Mouse (Mus musculus) heart, adult 8-10 months (tissue): ENCODE data around the gene Gjc2. TPM values are rescaled to one million over a fixed set of nuclear protein-coding genes. Genes with fewer than 3 reads are reported as not detected.
"Not testable (repeated sequence)": the region's sequence is repeated elsewhere in the genome, so short reads cannot be mapped to it uniquely, and the experiment has no call there.

Experiments
- DNase-seq: peaks from one replicate; pipeline ENCODE4 v3.0.0; 2022; ENCODE audit warnings: low spot score
- total RNA-seq, 4 experiments: library from RNA; stranded (reverse); gene quantifications; 2 replicates each; pipeline ENCODE4 v1.2.4; 2022

Gjc2 gene
- total RNA-seq = under 1 TPM; 0.62 to 0.82 (median 0.63) TPM

GRCm38 (mm10) chr11:59182864-59183331, at the start of gene Gjc2:
TSS of gene Gjc2 (minus strand) at chr11:59183213.
- DNase-seq = peak; percentile 68

DNA sequence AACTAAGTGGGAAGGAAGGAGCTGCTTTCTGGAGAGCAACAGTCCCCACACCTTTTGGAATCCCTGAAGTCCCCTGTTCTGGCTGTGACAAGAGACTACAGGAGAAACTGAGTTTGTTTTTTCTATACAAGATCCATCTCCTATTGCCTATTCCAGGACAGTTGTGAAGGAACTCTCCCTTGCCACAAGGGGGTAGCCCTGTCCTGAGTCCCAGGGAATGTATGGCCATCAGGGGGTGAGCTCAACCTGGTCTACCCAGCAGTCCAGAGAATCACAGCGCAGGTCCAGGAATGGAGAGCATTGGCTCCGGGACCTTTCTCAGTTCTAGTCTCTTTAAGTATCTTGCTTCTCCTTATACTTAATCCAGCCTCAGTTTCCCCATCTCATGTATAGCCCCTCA, 49.8 kb upstream of the Gjc2 start:
- no peak for DNase-seq

DNA sequence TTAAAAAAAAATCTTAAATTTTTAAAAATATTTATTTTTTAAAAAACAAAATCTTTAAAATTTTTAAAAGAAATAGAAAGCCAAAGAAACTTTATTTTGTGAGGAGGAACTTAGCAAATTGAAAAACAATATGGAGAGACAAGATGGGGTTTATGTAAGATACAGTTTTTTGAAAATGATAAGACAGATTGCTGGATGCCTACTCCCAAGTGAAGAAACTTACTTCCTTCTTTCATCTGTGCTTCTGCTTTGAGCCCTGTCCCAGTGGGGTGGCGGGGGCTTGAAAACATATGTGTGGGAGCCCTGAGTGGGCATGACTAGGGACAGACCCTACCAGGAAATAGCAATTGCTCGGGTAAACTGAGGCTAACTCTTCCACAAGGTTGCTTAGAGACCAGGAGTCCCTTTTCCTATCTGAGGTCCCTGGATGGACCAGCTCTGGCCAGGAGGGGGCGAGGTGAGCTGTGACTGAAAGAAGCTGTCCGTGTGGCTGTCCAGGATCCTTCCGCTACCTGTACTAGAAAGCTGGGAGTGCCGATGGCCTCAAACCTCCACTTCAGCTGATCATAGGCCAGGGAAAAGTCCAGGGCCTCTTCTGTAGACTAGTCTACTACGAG, 47.2 kb upstream of the Gjc2 start:
- DNase-seq = peak; percentile 56

GRCm38 (mm10) chr11:59228122-59228953, 45.3 kb upstream of the Gjc2 start, which contains the start of gene Arf1:
TSS of gene Arf1 (minus strand) at chr11:59228270.
- peak; percentile 95 for DNase-seq

DNA sequence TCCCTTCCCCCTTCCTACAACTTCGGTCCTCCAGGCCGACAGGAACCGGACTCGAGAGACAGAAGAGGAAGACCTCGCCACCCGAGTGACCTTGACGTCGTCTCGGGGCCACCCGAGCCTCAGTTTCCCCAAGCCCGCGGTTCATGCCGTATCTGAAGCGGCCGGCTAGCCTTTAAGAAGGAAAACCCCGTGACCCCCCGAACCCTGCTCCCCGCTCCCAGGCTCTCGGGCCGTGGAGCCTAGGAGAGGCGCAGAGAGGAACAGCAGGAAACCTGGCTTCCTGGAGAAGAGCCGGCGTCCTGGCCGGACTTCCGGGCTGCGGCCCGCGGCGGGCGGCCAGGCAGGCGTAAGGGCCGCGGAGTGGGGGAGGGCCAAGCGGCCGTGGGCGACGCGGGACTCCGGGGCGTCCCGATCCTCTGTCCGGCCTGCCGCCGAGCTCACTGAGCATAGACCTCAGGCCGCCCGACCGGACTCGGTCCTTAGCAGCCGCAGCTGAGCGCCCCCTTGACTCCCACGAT, 44.6 kb upstream of the Gjc2 start:
- DNase-seq = no peak

GRCm38 (mm10) chr11:59226787-59227603, 44.0 kb upstream of the Gjc2 start:
- no peak for DNase-seq

DNA sequence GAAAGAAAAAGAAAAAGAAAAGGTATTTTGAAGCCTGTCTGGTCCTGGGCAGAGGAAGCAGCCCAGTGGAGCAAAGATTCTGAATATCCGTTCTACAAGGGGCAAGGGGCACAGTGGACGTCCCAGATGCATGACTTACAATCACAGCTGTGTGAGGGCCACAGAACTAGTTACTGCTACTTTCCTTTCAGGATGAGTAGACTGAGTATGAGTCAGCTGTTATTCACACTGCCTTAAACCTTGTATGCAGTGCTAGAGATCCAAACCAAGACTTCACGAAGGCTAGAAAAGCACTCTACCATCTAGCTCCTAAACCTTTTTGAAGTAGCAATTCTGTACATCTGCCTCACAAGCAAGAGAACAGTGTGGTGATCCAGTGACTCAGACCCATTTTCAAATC, 43.2 kb upstream of the Gjc2 start:
- DNase-seq = no peak

DNA sequence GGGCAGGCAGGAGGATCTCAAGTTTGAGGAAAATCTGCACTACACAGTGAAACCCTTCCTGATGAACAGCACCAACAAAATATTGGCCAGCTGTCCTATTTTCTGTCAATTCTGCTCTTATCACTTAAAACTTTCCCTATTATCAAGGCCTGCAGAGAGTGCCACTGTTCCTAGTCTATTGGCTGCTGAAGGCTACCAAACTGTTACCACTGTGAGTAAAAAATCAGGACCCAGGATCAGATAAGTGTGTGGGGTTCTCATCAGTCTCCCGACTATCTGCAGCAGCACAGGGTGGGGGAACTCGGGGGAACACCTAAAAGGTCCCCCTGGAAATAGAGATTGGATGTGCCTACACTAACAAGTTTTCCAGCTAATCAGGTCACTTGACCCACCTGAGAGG, 42.2 kb upstream of the Gjc2 start:
- no peak for DNase-seq

DNA sequence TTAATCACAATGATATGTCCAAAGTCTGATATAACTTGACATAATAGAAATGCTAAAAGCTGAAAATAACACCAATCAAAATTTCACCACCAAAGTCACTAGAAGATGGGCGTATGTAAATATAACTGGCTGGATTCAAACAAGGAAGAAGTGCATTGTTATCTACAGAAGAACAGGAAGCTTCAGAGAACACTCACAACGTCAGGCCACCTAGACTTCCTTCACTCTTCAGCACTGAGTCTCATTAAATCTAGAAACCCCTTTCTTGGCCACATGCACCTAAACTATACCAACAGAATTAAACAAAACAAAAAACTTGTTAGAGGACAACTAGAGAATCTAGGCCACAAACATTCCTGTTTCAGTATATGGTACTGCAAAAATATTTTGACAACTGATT, 41.5 kb upstream of the Gjc2 start:
- no peak for DNase-seq

GRCm38 (mm10) chr11:59224025-59224424, 41.0 kb upstream of the Gjc2 start:
- DNase-seq = no peak

- no peak for DNase-seq
These were observed 39.3 kb upstream of the Gjc2 start for GRCm38 (mm10) chr11:59222306-59222705.

DNA sequence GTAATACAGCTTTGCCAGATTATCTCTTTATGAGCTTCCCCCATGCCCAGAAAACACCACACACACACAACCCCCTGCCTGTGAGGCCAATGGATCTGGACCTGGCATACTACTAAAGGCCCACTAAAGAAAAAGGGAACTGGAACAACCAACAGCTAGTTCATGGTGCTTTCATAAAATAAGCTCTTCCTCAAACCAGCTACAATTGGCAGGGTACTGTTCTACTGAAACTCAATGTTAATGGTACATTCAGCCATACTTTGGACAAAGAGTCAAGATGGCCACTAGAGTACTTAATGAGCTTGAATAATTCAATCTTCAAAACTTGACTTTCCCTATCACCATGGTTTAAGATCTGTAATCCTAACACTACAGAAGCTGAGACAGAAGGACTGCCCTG, 38.6 kb upstream of the Gjc2 start:
- no peak for DNase-seq

- DNase-seq = no peak
These were observed 36.1 kb upstream of the Gjc2 start for GRCm38 (mm10) chr11:59219064-59219463.

DNA sequence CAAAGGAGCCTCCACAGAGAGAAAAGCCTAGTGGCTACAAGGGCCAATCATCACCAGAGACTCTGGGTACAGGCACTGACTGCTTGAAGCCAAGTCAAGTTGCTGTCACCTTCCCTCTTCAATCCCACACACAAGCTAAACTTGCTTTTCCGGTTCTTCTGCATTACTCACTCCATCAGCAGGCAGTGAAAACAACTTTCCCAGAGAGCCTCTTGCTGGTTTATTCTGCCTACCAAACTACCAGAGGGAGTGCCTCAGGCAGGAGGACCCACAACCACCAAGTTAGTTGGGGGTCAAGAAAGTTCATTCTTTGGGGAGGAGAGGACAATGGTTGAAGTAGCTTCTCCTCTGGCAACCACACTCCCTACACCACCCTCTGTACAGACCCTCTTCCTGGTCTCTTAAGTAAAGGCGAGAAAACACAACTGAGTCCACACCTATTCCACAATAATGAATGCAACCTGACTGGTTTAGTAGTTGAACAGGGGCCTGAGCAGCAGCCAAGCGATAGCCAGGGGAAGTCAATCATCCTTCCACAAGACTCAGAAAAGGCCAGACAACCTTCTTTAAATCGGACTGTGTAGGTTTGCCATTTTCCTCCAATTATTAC, 35.5 kb upstream of the Gjc2 start:
- DNase-seq = no peak

DNA sequence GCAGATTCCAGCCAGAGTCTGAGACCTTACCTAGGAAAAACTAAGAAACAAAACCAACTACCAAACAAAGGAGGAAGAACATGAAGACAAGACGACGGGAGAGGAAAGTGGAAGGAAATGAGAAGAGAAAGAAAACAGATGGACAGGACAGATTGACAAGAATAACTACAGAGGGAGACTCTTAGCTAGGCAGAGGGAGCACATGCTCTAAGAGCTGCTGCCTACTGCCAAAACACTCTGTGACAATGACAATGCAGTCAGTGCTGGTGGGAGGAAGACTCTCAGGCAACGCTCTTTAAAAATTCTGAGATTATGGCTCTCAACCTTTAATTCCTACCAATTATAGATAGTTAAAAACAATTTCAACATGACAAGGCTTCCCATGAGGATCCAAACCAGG, 33.9 kb upstream of the Gjc2 start:
- DNase-seq = no peak

GRCm38 (mm10) chr11:59212892-59213494, 30.0 kb upstream of the Gjc2 start:
- no peak for DNase-seq

DNA sequence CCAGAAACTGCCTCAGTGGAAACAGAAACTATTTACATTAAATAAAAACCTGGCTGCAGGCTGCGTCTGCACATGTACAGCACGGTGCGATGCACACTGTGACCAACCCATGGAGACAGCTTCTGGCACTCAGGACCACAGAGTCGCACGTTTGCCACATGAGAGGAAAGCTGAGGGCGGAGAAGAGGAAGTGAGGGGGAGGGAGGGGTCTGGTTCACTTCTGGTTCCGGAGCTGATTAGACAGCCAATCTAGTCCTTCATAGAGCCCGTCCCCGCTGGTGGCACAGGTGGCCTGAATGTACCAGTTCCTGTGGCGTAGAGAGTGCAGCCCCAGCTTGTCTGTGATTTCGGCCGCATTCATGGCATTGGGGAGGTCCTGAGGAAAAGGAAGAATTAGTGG, 29.3 kb upstream of the Gjc2 start:
- DNase-seq = not testable (repeated sequence)

DNA sequence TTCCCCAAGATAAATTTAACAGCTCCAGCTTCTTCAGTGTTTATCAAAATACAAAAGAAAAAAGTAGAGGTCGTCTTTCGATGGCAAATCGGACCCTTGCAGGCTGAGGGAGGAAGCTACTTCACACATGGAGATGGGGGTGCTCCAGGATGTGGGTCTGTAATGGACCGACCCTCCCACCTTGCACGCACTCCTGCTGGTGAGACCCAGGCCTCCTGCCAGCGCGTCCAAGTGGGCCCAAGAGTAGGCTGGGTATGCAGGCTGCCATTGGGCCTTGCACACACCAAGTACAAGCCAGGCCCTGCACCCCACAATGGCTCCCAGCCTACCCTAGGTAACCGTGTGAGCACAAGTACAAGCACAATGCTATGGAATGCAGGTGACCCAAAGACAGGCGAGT, 28.5 kb upstream of the Gjc2 start:
- DNase-seq = not testable (repeated sequence)

DNA sequence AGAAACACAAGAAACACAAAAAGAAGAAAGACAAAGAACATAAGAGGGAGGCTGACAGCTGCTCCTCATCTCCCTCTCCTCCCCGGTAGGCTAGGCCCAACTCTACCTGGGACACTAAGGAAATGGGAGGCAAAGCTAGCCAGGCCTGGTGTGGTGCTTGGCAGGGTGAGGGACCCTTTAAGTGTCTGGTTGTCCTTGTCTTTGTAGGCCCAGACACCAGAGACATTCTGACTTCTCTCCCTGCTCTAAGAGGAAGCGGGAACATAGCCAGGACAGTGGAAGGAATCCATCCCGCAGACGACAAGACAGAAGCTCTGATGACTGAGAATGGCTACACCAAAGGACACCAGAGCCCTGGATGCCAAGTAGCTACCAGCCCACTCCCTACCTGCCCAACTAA, 27.0 kb upstream of the Gjc2 start:
- no peak for DNase-seq

- DNase-seq = no peak
These were observed 26.6 kb upstream of the Gjc2 start for GRCm38 (mm10) chr11:59209580-59209979.

- DNase-seq = peak; percentile 57
These were observed 26.0 kb upstream of the Gjc2 start for GRCm38 (mm10) chr11:59209003-59209441.
